In genomic region chr2:59771708-59772107, GRCm38 (mm10) we compare ENCODE assay signal across 13 mouse cellular contexts.
DNase-seq lines count a peak whose midpoint lies in the region; ATAC-seq and TF ChIP-seq lines count a peak whose summit lies in the region.
"Had no signal": no experiment of that assay in that cellular context is flagged by ENCODE, and none has a peak within 500 bp of the region (broad histone marks: within the 10 kb centered on the region; RNA-seq: fewer than 3 reads in every experiment).

No protein-coding gene starts in this region.

- no peak for TF ChIP-seq CTCF in midbrain, postnatal 0 days (IDR thresholded peaks at IDR 0.05)

- no peaks in the 10 kb centered on the region for H3K27me3 ChIP-seq in heart, embryonic 11.5 days (ENCODE audit: control insufficient read depth, insufficient read depth, low read length)
- no peaks in the 10 kb centered on the region for H3K27me3 ChIP-seq in heart, embryonic 12.5 days (replicated peaks)
- no peaks in the 10 kb centered on the region for H3K27me3 ChIP-seq in midbrain, embryonic 10.5 days (ENCODE audit: low read depth, poor library complexity, severe bottlenecking)
- no peaks in the 10 kb centered on the region for H3K27me3 ChIP-seq in midbrain, postnatal 0 days (ENCODE audit: insufficient read depth, low read length)
- H3K27me3 ChIP-seq in limb, embryonic 12.5 days: no peaks in the 10 kb centered on the region
- no peaks in the 10 kb centered on the region for H3K27me3 ChIP-seq in neural tube, embryonic 15.5 days (replicated peaks)
- H3K27me3 ChIP-seq: lung, embryonic 15.5 days had no signal

- H3K4me1 ChIP-seq in heart, embryonic 11.5 days (ENCODE audit: control insufficient read depth, insufficient read depth, low read length): peaks cover 55% of the 10 kb centered on the region
- H3K4me1 ChIP-seq in heart, embryonic 12.5 days (replicated peaks): peaks cover 60% of the 10 kb centered on the region
- H3K4me1 ChIP-seq in midbrain, embryonic 10.5 days: peaks cover 41% of the 10 kb centered on the region
- peaks cover 10% of the 10 kb centered on the region; the same call in 1 of the 2 replicates for H3K4me1 ChIP-seq in midbrain, postnatal 0 days (ENCODE audit: insufficient read depth, low read length)
- peaks cover 78% of the 10 kb centered on the region for H3K4me1 ChIP-seq in limb, embryonic 12.5 days (replicated peaks)
- peaks cover 34% of the 10 kb centered on the region for H3K4me1 ChIP-seq in neural tube, embryonic 15.5 days

- no peaks in the 10 kb centered on the region for H3K36me3 ChIP-seq in heart, embryonic 11.5 days (ENCODE audit: control insufficient read depth, insufficient read depth, low read length)
- H3K36me3 ChIP-seq in heart, embryonic 12.5 days: peaks cover 16% of the 10 kb centered on the region
- no peaks in the 10 kb centered on the region for H3K36me3 ChIP-seq in midbrain, embryonic 10.5 days
- H3K36me3 ChIP-seq in midbrain, postnatal 0 days (ENCODE audit: insufficient read depth, low read length): no peaks in the 10 kb centered on the region
- peaks cover 27% of the 10 kb centered on the region for H3K36me3 ChIP-seq in limb, embryonic 12.5 days
- H3K36me3 ChIP-seq in neural tube, embryonic 15.5 days: no peaks in the 10 kb centered on the region

- no peaks in the 10 kb centered on the region for H3K9me3 ChIP-seq in heart, embryonic 11.5 days (replicated peaks; ENCODE audit: control insufficient read depth, low read length)
- no peaks in the 10 kb centered on the region for H3K9me3 ChIP-seq in heart, embryonic 12.5 days (replicated peaks)
- H3K9me3 ChIP-seq in midbrain, embryonic 10.5 days (replicated peaks): no peaks in the 10 kb centered on the region
- no peaks in the 10 kb centered on the region for H3K9me3 ChIP-seq in midbrain, postnatal 0 days (ENCODE audit: low read length)
- no peaks in the 10 kb centered on the region for H3K9me3 ChIP-seq in limb, embryonic 12.5 days
- no peaks in the 10 kb centered on the region for H3K9me3 ChIP-seq in neural tube, embryonic 15.5 days (replicated peaks)
- H3K9me3 ChIP-seq: lung, embryonic 15.5 days had no signal

- no peak overlapping the region for H3K4me3 ChIP-seq in heart, embryonic 11.5 days (ENCODE audit: low read depth, low read length)
- H3K4me3 ChIP-seq in heart, embryonic 12.5 days: no peak overlapping the region
- no peak overlapping the region for H3K4me3 ChIP-seq in midbrain, embryonic 10.5 days
- H3K4me3 ChIP-seq in midbrain, postnatal 0 days (ENCODE audit: low read depth, low read length): no peak overlapping the region
- H3K4me3 ChIP-seq in limb, embryonic 12.5 days (replicated peaks): no peak overlapping the region
- H3K4me3 ChIP-seq in neural tube, embryonic 15.5 days (replicated peaks): no peak overlapping the region
- H3K4me3 ChIP-seq: left cerebral cortex, adult 2 months; lung, embryonic 15.5 days; myocyte had no signal

- H3K4me2 ChIP-seq in heart, embryonic 11.5 days: no peak overlapping the region
- no peak overlapping the region for H3K4me2 ChIP-seq in heart, embryonic 12.5 days
- no peak overlapping the region for H3K4me2 ChIP-seq in midbrain, postnatal 0 days (ENCODE audit: low read depth, low read length, poor library complexity, severe bottlenecking)
- H3K4me2 ChIP-seq in limb, embryonic 12.5 days: peak overlapping the region; percentile 47
- H3K4me2 ChIP-seq in neural tube, embryonic 15.5 days: peak overlapping the region; percentile 13; the same call in 1 of the 2 replicates
- H3K4me2 ChIP-seq: lung, embryonic 15.5 days had no signal

- DNase-seq in midbrain, embryonic 10.5 days (ENCODE audit: low spot score): no peak
- DNase-seq in midbrain, postnatal 0 days (ENCODE audit: low spot score): no peak
- DNase-seq in adrenal gland, adult 18-20 months (ENCODE audit: low spot score in 2 of 2): no peak
- no peak for DNase-seq in right cerebral cortex, postnatal 36 days (ENCODE audit: low spot score in 2 of 2)
- DNase-seq: cerebellum, postnatal 14 days; right cerebral cortex, postnatal 25 days had no signal

- WGBS in heart, embryonic 11.5 days (ENCODE audit: insufficient replicate concordance): 72% methylated on average over 8 of the region's 8 CpGs
- WGBS in heart, embryonic 12.5 days: 78% methylated on average over 8 of the region's 8 CpGs
- WGBS in midbrain, embryonic 10.5 days: 81% methylated on average over 8 of the region's 8 CpGs
- 74% methylated on average over 8 of the region's 8 CpGs for WGBS in midbrain, postnatal 0 days
- WGBS in limb, embryonic 12.5 days: 15% methylated on average over 8 of the region's 8 CpGs
- 49% methylated on average over 8 of the region's 8 CpGs for WGBS in neural tube, embryonic 15.5 days

- no peak overlapping the region for H3K9ac ChIP-seq in heart, embryonic 11.5 days (ENCODE audit: low read depth, low read length)
- no peak overlapping the region for H3K9ac ChIP-seq in heart, embryonic 12.5 days
- H3K9ac ChIP-seq in midbrain, postnatal 0 days (replicated peaks; ENCODE audit: low read length, poor library complexity, severe bottlenecking): no peak overlapping the region
- no peak overlapping the region for H3K9ac ChIP-seq in limb, embryonic 12.5 days (replicated peaks)
- no peak overlapping the region for H3K9ac ChIP-seq in neural tube, embryonic 15.5 days (replicated peaks)
- H3K9ac ChIP-seq: lung, embryonic 15.5 days had no signal

- H3K27ac ChIP-seq in heart, embryonic 11.5 days (ENCODE audit: low read depth, low read length): 0 out of 2 replicates have a peak overlapping the region, but pooled peaks have one; percentile 29
- no peak overlapping the region; the same call in 1 of the 2 replicates for H3K27ac ChIP-seq in heart, embryonic 12.5 days (ENCODE audit: poor library complexity, severe bottlenecking)
- peak overlapping the region; percentile 46; the same call in 1 of the 2 replicates for H3K27ac ChIP-seq in midbrain, embryonic 10.5 days (replicated peaks)
- H3K27ac ChIP-seq in midbrain, postnatal 0 days (ENCODE audit: low read depth, low read length): no peak overlapping the region
- H3K27ac ChIP-seq in limb, embryonic 12.5 days: peak overlapping the region; percentile 88
- peak overlapping the region; percentile 74 for H3K27ac ChIP-seq in neural tube, embryonic 15.5 days (replicated peaks)
- H3K27ac ChIP-seq: left cerebral cortex, adult 2 months; lung, embryonic 15.5 days had no signal

- no peak for ATAC-seq in heart, embryonic 11.5 days (replicated peaks; ENCODE audit: insufficient number of reproducible peaks, low FRiP score, low TSS enrichment)
- no peak for ATAC-seq in heart, embryonic 12.5 days (ENCODE audit: insufficient number of reproducible peaks, low FRiP score)
- no peak for ATAC-seq in midbrain, postnatal 0 days (ENCODE audit: low FRiP score)
- no peak for ATAC-seq in limb, embryonic 12.5 days (ENCODE audit: insufficient number of reproducible peaks, insufficient read depth, low FRiP score, low TSS enrichment, low read depth)
- peak; percentile 46; the same call in 1 of the 2 replicates for ATAC-seq in neural tube, embryonic 15.5 days (ENCODE audit: low FRiP score)

Comparison
In these comparisons a context has a peak if more than half of its experiments do, and no peak if none do; other contexts are left out.
1. H3K27ac ChIP-seq: peak in heart, embryonic 11.5 days (single experiment), midbrain, embryonic 10.5 days (single experiment), limb, embryonic 12.5 days (single experiment) and neural tube, embryonic 15.5 days (single experiment); none in heart, embryonic 12.5 days (single experiment) and midbrain, postnatal 0 days (single experiment).
2. H3K4me2 ChIP-seq: peak in limb, embryonic 12.5 days (single experiment) and neural tube, embryonic 15.5 days (single experiment); none in heart, embryonic 11.5 days (single experiment), heart, embryonic 12.5 days (single experiment) and midbrain, postnatal 0 days (single experiment).